Mouse (Mus musculus) liver (tissue): ENCODE measurements around the gene Bean1.

ENCODE experiments used
- DNase-seq: peaks from one replicate; pipeline ENCODE4 v3.0.0-alpha.2; 2020; ENCODE audit warnings: mixed read lengths

Gene Bean1

DNA sequence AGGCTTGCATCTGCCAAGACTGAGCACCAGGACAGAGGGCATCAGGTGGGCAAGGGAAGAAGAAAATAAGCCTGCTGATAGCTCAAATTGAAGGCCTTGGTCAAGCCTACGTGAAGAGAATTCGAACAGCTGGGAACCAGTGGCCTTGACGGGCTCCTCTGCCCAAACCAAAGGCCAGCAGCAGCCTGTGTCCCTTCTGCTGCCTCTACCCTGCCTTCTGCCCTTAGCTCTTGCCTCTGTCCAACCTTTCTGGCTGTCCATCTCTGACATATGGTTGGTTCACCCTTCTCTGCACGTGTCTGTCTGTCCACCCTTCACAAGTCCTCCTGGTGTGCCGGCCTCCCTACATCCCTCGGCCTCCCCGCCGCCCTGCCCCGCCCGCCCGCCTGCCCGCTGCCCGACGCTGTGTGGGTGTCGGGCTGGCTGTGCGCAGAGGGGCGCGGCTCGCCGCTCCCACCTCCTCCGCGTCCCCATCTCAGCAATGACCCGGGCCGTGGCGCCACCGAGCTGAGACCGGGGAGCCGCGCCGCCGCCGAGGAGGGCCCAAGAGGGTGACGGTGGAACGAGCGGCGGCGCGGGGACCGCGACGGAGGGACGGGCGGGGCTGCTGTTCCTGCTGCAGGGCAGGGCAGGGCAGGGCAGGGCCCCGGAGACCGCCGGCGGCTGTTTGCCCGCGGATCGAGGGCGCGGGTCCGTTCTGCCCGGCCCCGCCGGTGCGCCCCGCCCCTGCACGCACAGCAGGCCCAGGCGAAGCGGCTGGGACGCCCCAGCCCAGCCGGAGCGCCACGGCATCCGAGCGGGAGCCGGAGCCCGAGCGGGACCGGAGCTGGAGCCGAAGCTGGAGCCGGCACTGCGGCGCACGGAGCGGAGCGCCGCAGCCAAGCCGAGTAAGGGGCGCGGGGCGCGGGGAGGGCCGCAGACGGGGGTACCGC, at the start of gene Bean1:
Gene Bean1 (plus strand): TSS at position 325 of the 932 bp plus-strand sequence.
- DNase-seq = peak; percentile 10

DNA sequence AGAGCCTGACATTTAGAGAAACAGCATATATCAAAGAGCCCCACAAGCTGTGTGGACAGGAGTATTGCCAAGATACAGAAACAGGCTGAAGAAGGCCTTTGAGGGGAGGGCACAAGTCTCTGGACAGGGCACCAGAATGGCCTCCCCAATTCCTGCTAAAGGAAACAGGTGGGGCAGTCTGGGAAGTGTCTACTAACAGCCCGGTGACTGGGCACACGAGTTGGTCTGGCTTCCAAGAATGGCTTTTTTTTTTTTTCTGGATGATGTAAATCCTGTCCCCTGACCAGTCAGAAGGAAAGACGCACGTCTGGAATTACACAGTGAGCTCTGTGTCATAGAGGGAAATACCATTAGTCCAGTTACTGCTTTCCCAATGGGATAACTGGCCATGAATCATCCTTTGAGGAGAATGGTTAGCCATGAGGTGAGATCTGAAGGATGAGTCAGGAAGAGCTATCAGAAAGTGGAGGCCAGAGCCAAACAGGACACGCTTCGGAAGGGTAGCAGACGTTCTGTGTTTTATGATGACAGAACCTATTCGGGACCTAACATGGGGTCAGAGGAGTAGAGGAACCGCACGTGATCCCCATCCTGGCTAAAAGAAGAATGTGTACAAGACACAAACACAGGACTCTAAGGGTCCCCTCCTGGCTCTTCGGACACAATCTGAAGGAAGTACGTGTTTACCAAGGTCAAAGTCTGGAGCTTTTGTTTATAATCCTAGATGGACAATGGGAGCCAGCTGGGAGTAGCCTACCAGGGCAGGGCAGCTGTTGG, 48.4 kb upstream of the Bean1 start:
- no peak for DNase-seq

DNA sequence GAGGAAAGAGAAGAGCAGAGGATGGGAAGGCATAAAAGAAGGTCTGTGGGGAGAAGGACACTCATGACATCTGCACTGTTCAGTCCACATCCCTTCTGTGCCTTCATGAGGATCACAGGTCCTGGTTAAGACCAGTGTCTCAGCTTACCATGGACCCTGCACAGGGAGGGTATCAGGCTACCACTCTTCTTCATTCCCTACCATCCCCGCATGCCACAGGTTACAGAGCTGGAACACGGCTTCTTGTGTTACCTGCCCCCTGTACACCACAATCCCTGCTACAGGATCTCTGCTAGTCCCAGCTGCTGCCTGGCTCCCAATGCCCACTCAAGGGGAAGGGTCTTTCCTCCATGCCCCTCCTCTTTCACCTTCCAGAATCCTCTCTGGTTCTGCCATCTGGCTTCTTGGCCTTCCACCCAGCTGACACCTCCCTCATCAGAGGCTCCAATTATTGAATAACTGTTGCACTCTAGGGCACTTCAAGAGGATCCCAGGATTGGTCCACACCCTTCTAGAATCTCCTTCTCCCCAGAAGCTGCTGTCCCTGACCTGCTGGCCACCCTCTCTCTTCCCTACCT, 47.1 kb upstream of the Bean1 start:
- DNase-seq = no peak

DNA sequence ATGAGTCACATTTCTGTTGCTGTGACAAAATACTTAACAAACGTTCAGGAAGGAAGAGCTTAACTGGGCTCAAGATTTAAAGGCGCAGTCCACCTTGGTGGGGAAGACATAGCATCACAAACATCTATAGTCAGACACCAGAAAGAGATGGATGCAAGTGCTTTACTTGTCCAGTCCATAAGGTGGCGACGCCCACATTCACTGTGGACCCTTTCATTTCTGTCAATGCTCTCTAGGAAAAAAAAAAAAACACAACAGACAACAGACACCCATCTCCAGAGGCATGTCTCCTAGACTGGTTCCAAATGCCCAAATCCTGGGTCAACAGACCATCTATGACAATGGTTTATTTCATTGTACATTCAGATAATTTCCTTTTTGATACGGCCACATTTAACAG, 45.7 kb upstream of the Bean1 start:
- no peak for DNase-seq

DNA sequence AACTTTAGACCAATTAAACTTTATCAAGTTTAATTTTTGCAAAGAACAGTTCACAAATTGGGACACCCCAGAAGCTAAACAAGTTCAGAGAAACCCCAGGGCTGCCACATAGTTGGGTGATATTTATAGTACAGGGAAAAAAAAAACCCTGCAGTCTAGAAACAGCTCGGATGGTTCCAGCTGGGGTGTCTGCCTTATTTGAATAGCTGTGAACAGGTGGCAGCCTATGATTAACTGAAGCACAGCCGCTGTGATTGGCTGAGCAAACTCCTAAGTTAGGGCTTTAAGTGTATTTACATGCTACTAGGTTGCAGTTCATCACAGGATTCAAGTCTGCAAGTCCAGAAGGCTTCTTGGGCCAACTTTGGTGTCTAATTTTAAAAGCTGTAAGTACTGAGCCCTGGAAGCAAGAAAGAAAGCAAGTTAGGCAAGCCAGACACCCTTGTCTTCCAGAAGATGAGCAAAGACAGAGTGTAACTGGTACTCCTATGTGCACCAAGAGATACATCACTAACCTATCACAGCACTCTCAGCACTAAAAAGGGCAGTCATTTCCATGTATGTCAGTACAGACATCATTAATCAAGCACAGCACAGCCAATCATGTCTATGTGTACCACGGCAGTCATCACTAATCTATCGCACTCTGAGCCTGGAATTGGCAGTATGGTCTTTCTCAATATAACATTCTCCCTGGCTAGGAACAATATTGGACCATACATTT, 42.9 kb upstream of the Bean1 start:
- DNase-seq = no peak

DNA sequence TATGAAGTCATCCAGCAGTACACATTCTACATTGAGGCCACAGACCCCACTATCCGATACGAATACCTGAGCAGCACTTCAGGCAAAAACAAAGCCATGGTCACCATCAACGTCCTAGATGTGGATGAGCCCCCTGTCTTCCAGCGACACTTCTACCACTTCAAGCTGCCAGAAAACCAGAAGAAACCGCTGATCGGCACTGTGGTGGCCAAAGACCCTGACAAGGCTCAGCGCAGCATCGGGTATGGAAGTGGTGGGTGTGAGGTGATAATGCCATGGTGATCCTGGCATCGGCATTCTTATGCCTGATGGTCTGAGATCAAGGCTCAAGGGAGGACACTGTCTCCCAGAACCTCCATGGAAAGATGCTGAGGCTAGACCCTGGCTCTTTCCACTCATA, 39.3 kb upstream of the Bean1 start:
- no peak for DNase-seq

DNA sequence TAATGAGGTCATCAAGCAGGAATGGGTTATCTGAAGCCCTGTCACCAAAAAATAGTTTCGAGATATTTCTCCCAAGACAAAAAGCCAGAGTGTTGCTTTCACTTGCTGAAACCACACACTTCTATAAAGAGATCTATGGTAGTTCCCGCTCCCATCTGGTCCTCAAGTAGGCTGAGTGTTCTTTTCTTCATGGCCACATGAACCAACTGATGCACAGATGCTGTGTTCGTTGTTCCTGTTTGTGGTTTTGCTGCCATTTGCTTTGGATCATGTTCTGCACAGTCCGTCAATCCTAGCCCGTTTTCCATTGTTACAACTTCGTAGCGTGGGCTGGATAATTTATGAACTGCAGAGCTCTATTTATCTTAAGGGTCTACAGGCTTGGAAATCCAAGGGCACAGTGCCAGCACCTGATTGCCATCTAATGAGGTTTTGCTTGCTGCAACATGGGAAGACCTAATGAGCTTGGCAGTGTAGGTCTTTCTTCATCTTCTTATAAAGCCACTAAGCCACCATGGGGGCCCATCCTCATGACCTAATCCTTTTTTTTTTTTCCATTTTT, 38.7 kb upstream of the Bean1 start:
- DNase-seq = no peak

DNA sequence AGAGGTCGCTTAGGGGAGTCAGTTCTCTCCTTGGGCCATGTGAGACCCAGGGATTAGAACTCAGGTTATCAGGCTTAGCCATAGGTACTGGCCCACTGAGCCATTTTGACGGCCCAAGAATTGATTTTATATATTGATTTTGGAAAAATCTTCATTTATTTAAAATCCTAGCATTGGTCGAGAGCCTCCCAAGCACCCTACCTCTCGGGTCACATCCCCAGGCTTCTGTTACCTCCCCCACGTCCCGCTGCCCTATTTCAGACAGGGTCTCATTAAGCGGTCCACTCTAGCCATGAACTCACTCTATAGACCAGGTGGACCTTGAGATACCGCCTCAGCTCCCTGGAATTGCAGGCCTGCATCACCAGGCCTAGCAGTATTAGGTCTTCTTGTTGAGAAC, 35.7 kb upstream of the Bean1 start:
- no peak for DNase-seq

DNA sequence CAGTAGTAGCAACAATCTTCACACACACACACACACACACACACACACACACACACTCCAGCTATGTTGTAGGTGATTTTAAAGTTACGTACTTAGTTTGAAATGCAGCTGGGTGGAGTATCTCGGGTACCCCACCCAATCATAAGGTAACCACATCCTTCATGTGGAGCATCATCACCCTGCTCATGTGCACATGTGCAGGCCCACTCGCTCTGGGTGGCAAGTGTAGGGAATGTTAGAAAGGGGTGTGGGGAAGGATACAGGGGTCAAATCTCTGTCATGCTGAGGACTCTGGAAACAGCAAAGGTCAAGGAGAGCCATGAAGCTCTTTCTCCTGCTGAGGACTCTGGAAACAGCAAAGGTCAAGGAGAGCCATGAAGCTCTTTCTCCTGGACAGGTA, 34.0 kb upstream of the Bean1 start:
- DNase-seq = no peak

DNA sequence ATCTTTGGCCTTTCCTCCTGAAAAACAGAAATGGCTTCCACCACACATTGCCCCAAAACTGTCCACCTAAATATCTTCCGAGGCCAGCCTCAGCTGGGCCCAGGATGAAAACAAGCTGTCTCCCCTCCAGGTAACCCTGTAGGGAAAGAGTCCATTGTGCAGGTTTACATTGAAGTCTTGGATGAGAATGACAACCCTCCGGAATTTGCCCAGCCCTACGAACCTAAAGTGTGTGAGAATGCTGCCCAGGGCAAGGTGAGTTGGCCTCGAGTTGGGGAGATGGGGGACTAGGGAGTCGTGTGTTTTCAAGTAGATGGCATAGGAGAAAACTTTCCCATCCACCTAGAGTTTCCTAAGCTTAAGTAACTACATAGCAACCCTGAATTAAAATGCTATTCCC, 32.6 kb upstream of the Bean1 start:
- no peak for DNase-seq

DNA sequence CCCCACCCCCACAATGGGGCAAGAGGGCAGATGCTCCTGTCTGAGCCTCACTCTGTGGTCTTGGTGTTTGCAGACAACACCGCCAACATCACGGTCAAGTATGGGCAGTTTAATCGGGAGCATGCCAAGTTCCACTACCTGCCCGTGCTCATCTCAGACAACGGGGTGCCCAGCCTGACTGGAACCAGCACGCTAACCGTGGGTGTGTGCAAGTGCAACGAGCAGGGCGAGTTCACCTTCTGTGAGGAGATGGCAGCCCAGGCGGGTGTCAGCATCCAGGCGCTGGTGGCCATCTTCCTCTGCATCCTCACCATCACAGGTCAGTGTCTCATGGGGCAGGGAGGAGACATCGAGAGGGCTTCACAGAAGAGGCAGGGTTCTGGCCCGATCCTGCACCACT, 29.6 kb upstream of the Bean1 start:
- no peak for DNase-seq

DNA sequence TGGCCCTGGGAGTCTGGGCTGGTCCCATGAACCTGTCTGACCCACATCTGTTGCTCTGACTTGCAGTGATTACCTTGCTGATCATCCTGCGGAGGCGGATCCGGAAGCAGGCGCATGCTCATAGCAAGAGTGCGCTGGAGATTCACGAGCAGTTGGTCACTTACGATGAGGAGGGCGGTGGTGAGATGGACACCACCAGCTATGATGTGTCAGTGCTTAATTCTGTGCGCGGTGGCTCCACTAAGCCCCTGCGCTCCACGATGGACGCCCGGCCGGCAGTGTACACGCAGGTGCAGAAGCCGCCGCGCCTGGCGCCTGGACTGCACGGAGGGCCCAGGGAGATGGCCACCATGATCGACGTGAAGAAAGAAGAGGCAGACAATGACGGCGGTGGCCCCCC, 27.8 kb upstream of the Bean1 start:
- DNase-seq = no peak

DNA sequence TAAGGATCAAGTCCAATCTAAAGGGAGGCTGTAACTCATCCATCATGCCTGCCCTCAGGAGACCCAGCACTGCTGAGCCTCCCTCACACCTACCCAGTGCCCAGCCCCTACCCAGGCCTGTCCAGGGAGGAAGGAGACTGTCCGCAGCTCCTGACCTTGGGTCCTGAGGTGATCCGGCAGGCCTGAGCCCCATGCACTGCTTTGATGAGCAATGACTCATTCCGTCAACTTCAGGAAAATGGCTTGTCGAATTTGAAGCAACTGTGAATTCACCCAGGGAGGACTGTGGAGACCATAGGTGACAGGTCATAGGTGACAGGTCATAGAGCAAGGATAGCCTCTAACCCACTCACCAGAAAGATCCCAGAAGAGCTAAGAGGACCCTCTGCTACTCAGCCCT, 26.9 kb upstream of the Bean1 start:
- DNase-seq = no peak

DNA sequence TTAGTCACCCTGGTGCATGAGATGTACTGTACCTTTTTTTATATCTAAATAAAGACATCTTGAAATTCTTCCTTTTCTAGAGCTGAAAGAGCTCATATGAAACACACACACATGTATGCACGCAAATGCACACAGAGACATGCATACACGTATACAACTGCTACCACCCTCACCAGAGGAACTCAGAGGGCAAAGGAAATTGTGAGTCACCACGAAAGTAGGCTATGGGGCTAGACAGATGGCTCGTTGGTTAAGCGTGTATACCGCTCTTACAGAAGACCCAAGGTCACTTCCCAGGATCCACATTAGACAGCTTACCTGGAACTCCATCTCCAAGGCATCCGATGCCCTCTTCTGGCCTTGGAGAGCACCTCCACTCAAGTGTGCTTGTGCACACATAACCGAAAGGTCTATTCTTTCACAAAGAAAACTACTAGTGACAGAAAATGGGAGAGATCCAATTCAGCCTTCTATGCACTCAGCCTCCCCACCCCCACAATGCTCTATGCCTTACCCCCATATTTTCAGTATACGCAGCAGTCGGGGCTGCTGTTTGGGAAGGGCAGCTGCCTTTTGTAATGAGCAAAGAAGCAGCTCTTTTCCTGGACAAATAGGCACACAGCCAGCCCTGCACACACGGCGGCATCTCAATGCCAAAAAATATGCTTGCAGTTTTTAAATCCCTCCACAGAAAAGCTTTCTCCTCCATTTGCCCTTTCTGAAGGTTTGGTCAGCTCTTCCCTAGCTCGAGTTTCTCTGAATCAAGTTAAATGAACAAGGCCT, 25.6 kb upstream of the Bean1 start:
- no peak for DNase-seq

DNA sequence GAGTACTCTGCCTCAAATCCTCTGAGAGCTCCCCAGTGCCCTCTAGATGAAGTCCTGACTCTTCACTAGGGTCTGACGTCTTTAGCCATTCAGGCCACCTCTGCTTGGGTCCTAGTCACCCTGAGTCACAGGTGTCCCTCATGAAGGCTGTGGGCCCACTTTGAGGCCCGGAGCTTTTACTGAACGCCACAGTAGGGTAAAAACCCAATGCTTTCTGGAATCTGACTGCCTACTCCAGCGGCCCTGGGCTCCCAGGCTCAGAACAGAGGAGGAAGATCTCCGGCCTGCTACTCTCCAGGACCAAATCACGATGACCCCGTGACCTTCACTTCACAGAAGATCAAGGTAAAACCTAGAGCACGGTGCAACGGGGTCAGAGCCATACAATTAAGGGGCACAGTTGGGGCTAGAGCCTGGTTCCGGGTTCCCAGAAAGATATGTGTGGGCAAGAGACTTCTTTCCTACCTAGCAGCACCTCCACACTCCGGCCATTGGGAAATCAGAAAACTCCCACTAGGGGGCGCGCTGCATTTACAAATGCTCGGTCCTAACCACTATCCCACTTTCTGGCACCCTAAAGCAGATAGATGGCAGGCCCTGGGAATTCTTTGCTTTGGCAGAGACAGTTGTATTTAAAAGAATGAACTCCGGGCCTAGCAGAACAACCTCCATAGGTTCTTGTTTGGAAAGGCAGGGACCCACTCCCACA, 24.1 kb upstream of the Bean1 start:
- peak; percentile 76 for DNase-seq

DNA sequence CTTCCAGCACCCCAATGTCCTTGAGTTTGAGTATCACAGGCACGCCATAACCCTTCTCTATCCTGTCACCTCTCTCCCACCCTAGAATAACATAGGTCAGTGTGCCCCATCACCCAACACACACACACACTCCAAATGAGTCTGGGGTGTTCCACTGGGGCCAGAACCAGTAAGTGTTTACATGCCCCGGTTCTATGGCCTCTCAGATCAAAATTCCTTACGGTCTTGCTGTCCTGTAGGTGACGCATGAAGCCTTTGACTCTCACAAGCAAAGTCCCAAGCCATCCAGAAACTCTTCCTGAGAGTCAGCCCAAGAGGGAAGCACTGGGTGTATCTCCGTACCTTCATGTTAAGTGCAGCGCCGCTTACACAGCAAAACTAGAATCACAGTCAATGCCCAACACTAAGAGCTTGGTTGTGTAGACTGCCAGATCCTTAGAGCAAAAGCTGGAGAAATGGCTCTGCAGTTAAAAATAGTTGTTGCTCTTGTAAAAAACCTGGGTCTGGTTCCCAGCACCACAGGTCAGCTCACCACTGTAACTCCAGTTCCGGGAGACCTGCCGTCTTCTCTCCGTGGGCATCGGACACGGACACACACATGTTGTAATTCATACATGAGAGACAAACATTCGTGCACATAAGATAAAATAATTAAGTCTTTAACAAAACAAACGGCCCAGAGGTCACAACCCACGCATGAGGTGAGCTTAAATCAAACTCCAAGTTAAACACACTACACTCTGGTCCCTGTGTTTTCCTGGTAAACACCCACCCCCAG, 23.3 kb upstream of the Bean1 start:
- no peak for DNase-seq

DNA sequence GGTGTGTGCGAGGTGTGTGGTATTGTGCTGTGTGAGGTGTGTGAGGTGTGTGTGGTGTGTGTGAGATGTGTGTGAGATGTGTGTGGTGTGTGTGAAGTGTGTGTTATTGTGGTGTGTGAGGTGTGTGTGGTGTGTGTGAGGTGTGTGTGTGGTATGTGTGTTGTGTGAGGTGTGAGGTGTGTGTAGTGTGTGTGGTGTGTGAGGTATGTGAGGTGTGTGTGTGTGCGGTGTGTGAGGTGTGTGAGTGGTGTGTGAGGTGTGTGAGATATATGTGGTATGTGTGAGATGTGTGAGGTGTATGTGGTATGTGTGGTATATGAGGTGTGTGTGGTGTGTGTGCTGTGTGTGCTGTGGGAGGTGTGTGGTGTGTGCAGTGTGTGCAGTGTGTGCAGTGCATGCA, 22.3 kb upstream of the Bean1 start:
- no peak for DNase-seq

DNA sequence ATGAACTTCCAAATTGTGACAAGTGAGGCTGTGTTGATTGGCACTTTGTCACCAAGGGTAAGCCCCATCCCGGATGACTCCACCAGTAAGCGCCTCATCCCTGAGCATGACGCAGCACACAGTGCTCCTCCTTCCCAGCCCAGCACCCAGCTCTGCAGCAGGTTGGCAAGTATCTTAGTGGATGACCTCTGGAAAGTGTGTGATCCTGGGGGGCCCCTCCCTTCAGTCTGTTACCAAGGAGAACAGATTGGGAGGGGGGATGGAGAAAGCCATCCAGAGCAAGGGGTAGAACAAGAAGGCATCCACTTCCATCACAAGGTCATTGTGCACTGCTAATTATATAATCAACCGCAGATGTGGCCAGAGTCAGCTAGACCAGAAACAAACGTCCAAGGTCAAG, 9.5 kb upstream of the Bean1 start:
- no peak for DNase-seq

DNA sequence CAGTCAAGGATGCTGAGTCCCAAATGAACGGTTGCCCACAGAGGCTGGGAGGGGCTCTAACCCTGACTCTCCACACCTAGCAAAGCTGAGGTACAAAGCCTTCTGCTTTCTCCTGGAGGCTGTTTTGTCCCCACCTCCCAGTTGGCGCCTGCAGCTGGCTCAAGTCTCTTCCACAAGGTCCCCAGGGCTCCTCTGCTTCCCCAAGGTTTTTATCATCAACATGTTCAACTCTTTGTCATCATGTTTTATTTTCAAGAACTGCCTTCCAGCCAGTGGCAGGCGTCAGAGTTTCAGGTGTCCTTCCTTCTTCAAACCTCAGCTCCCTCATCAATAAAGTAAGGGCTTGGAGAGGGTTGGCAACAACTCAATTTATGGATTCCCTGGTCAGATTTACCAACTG, 781 bp upstream of the Bean1 start:
- DNase-seq = no peak

DNA sequence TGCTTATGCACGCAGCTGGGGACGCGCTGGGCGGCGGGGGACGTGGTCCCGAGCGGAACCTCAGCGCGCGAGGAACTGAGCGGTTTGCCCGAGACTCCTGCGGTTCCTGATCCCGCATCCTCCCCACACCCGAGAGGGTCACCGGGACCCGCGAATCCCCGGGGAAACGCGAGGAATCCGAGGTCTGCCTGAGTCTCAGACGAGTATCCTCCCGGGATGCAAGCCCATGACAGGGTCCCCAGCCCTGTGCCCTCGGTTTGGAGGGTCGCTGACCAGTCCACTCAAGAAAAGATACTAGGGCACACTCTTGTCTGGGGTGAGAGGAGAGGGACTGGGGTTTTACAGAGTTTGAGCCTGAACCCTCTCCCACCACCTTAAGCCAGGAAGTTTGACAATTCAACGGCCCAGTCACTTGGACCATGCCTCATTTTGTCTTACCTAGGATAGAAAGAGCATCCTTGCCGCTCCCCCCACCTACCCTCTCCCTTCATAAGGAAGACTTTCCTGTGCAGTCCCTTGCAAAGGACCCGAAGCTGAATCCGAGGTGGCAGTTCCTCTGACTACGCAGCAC, 893 bp downstream of the Bean1 start:
- DNase-seq = no peak
